Mouse (Mus musculus) cerebral cortex, adult 2 months (tissue): ENCODE data around the gene Tmem208.

ENCODE experiments used
- WGBS: fragments of 180-500 bp; shearing (Covaris S2); methylation state at CpG from one replicate; pipeline ENCODE4 v1.1.7; 2018; 5-methylcytosine and 5-hydroxymethylcytosine counted together

Tmem208 gene

DNA sequence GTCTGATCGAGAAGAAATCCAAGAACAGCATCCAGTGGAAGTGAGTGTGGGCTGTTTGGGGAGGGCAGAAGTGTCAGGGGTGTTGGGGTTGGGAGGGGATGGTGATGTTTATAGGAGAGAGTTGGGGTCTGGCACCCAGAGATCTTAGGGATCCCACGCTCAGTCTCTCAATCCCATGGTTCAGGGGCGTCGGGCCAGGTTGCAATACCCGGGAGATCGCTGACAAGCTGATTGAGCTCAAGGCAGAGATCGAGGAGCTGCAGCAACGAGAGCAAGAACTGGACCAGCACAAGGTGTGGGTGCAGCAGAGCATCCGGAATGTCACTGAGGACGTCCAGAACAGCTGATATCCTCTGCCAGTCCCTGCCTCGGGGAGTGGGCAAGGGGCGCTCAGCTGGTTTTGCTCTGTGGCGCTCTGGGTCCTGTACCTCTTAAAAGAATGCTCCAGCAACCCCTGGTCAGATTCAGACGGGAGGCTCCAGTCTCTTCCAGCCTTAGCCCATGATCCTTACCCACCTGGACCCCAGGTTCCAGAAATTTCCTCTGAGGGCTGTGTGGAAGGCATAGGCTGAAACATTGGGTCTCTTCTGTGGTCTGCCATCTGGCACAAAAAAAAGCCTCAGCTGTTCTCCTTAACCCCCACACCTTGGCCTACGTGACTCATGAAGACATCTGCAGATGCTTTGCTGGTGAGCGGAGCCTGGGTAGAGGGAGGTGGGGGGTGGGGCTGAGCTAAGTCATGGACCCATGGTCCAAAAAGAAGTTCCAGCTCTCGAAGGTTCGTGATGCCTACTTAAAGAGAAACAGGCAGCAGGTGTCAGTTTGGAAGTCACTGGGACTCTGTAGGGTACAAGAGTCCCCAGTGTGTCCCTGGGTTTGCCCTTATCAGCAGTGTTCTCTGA is 27.6 kb upstream of the Tmem208 start:
- WGBS: 45% methylated on average over 18 of the region's 18 CpGs

DNA sequence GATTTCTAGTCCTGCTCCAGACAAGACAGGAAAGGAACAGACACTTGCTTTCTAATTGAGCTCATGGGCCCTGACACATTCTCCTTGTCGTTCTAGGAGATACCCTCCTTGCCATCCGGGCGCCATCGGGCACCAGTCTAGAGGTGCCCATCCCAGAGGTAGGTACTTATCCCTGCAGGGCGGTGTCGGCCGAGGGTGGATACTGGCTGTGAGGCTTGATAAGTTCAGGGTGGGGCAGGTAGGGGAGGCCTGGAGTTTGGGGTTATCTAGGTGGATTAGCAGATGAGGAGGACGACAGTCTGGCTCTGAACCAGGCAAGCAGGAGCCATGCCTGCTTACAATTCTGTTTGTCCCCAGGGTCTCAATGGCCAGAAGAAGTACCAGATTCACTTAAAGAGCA is 26.2 kb upstream of the Tmem208 start:
- WGBS: 94% methylated on average over 8 of the region's 8 CpGs

DNA sequence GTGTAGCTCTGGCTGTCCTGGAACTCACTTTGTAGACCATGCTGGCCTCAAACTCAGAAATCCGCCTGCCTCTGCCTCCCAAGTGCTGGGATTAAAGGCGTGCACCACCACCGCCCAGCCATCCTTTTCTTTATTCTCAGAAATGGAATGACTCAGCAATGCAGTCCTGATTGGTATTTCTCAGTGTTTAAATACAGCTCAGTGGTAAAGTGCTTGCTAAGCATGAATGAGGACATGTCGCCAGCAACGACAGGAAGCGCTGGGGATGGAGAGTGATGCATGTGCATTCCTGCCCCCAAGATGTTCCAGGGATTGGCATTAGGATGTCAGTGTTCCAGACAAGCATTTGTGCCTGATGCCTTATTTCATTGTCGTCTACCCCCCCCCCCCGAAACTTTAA is 22.8 kb upstream of the Tmem208 start:
- 50% methylated on average over 8 of the region's 8 CpGs for WGBS

DNA sequence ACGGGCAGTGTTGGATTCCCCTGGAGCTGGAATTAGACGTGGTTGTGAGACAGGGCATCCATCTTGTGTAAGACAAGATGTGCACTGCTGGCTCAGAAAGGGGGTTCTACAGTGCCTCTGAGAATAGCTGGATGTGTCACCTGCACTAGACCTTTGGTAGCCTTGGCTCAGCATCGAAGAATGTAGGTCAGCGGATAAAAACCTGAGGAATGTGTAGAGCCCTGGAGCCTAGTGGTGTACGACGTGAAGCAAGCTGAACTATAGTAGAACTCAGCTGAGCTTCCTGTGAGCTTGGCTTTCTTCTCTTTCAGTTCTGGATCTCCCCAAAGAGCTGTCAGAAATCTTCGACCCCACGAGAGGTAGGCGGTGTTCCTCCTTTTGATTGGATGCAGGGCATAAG is 22.3 kb upstream of the Tmem208 start:
- 53% methylated on average over 9 of the region's 9 CpGs for WGBS

DNA sequence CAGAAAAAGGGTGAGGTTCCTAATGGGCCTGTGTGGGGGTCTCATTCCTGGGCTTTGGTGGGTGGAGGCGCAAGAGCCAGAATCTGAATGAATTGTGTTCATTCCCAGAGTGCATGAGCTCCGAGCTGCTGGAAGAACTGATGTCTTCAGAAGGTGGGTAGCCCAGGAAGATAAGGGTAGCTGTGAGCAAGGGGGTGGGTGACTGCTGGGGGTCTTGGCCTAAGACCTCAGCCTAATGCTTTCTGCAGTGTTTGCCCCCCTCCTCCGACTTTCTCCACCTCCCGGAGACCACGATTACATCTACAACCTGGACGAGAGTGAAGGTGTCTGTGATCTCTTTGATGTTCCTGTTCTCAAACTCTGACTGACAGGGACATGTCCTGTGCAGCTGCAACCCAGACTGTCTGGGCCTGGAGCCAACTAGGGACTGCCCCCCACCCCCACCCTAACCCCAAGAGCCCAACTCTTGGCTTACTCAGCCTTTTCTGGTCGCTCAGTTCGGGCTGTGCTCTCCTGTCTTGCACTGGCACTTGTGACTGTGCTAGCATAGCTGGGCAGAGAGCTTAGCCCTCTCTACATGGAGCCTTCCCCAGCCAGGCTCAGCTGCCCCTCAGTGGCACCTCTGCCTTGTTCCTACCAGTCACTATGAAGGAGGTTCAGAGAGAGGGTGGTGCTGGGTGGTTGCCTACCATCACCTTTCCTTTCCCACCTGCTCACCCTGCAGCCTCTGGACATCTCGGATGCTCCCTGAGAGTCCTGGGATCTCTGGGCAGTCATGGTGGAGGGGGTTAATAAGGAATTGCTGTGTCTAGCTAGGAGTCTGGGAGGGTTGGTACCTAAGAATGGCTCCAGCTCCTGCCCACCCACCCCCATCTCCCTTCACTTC is 21.6 kb upstream of the Tmem208 start:
- 36% methylated on average over 9 of the region's 9 CpGs for WGBS

DNA sequence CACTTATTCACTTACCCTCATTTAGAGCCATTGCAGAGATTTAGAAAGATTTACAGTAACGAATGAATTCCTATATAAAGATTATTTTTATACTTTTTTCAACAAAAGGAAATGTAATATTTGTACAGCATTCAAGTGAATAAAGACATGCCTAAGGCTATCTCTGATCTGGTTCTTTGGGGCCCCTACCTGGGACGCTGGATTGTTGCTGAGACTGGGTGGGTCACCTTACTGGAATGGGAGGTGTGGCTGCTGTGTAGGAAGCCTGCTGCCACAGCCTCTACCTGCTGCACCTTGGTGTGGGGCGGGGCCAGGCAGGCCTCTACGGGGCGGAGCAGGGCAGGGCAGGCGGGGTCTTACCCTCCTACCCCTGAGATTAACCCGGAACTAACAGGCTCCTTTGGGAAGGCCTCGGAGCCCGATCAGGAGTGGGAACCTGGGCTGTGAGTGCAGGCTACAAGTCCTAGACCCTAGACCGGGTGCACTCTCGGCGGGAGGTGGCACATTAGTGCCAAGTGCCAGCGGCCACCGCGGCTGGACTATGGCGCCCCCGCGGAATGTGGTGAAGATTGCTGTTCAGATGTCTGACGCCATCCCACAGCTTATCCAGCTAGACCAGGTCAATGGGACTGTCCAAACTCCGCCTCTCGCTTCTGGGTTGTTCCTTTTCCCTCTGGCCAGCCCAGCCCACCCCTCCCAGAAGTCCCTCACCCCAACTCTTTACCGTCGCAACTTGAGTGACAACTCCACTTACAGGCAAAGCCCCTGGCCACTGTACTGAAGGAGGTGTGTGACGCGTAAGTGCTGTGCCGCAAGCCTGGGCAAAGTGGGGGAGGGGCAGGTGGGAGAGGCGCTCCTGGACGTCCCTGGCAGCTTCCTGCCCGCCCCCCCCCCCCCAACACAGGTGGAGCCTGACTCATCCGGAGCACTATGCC is 20.7 kb upstream of the Tmem208 start, which contains the start of gene Elmo3:
Elmo3 (plus strand) TSS at position 391 of the 935 bp plus-strand sequence.
- 6% methylated on average over 29 of the region's 30 CpGs for WGBS

DNA sequence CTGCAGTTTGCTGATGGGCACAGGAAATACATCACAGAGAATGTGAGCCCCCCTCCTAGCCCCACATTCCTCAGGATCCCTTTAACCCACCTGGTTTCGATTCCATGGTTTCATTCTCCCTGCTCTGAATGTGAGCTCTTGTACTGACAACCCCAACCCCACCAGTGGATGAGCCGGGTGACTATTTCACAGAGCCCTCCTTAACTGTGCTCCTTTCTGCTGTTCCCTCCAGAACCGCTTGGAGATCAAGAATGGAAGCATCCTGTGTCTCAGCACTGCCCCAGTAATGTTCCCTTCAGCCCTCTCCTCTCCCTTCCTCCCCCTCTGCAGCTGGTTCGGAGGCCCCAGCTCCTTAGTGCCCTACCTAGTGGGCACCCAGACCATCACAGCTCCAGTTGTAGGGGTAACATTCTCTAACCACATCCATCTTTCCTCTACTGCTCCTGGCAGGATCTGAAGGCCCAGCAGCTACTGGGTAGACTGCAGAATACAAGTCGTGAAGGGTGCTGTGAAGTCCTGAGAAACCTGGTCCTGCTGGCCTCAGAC is 19.9 kb upstream of the Tmem208 start:
- WGBS: 48% methylated on average over 5 of the region's 5 CpGs

DNA sequence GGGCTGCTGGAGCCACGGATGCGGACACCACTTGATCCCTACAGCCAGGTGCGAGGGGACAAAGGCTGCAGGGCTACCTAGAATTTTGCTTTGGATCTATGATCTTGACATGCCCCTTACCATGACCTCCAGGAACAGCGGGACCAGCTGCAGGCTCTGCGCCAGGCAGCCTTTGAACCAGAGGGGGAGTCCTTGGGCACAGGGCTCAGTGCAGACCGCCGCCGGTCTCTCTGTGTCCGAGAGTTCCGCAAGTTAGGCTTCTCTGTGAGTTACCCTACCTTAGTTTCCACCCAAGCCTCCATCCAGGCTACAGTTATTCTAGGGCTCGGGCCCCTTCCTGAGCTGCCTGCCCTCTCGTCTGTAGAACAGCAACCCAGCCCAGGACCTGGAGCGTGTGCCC is 18.5 kb upstream of the Tmem208 start:
- 95% methylated on average over 13 of the region's 13 CpGs for WGBS

DNA sequence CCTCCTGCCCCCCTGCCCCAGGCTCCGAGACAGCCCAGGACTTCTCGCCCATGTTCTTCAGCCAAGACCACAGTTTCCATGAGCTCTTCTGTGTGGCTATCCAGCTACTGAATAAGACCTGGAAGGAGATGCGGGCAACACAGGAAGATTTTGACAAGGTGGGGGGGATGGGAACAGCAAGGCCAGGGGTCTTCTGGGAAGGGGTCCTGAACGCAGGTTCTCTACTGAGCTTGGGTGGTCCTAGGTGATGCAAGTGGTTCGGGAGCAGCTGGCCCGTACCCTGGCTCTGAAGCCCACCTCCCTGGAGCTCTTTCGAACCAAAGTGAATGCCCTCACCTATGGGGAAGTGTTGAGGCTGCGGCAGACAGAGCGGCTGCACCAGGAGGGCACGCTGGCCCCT is 17.7 kb upstream of the Tmem208 start:
- WGBS: 95% methylated on average over 10 of the region's 10 CpGs

DNA sequence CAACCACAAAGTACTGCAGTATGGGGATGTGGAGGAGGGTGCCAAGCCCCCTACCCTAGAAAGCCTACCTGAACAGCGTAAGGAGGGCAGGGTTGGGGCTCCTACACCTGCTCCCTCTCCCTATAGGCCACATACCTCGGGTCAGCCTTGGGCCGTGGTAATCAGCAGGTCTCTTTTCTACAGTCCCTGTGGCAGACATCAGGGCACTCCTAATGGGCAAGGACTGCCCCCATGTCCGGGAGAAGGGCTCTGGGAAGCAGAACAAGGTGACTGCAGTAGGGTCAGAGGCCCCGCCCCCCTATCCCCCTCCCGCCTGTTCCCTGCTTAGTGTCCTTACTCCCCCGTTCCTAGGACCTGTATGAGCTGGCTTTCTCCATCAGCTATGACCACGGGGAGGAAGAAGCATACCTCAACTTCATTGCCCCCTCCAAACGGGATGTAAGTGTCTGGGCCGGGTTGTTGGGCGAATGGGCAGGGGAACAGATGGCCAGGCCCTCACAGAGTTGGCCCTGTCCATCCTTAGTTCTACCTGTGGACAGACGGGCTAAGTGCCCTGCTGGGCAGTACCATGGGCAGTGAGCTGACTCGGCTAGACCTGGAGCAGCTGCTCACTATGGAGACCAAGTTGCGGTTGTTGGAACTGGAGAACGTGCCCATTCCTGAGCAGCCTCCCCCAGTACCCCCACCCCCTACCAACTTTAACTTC is 16.9 kb upstream of the Tmem208 start:
- 80% methylated on average over 15 of the region's 15 CpGs for WGBS

DNA sequence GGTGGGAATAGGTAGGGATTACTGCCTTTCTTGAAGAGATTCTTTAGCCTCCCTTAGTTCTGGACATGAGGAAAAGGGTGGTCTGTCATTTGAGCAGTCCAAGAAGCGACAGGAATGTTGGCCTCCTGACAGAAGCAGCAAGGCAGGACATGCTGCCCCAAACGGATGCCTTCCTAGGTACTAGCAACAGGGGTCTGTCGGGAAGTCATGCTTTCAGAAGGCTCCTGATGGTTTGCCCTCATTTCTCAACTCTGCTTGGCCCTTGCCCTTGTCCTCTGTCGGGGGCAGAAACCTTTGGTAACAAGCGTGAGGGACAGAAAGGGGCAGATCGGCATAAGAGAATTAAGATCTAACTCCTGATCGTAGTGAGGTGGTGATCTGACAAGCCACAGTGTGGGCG is 16.0 kb upstream of the Tmem208 start:
- WGBS: 85% methylated on average over 8 of the region's 8 CpGs

DNA sequence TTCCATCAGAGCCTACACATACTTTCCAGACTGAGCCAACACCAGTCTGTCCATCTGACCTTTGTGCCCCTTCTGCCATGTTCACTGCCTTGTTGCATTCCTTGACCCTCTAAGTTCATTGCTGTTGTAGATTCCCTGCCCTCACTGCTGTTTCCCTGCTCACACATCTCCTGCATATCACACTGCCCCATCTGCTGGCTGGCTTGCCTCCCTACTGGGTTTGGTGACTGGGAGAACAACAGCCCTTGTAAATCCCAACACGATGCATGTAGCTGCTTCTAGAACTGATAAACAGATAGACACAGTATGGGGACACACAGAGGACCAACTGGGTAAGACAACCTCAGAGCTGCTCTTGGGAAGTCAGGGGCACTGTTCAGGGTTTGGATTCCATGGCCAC is 14.4 kb upstream of the Tmem208 start:
- 41% methylated on average over 1 of the region's 1 CpGs for WGBS

DNA sequence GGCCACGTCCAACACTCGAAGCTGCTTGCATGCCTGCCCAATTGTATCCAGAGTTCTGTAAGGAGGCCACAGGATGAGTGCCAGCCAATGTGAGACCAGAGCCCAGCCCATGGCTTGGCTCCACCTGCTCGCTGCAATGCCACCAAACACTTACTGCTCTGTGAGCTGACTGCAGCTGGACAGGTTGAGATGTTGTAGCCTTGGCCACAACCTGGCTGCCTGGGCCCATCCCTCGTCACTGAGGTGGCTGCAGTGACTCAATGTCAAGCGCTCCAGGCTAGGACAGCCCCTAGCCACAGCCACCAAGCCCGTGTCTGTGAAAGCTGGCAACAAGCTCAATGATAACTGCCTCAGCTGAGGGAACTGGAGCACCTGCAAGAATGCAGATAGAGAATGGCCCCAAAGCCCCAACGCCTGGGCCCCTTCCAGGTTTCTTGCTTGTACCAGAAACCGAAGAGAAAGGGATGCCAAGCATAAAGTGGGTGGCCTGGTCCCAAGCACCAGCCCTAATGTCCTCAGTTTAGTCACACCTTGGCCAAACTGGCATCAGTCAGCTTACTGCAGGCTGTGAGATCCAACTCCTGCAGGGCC is 13.2 kb upstream of the Tmem208 start:
- WGBS: 81% methylated on average over 8 of the region's 8 CpGs

DNA sequence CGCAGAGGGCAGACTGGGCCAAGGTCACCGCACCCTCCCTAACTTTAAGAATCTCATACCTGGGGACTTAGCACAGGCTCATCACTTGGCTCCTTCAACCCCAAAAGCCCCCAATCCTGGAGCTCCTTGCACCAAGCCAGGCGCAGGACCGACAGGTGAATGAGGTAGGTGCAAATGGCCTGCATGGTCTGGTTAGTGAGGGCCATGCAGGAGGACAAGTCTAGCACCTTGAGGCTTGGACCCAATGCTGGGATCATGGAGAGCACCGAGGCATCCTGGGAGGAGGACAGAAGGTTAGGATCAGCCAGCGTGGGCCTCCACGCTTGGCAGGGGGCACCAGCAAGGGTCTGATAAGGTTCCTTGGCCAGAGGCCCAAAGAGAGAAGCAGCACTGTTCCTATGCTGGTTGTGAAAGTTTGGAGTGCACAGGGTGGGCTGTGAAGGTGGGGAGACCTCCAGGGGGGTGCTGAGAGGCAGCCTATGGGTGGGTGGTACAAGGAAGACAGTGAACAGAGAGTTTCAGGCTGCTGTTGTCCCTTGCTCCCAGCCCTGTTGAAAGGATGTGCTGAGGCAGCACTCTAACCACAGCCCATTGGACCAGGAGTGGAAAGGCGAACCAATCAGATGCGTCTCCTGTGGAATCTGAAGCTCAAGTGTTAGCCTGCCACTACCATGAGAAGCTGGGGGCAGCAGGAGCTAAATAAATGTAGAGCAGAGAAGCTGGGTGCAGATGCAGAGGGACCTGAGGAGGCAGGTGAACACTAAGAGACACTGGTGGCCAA is 12.3 kb upstream of the Tmem208 start:
- 86% methylated on average over 9 of the region's 9 CpGs for WGBS

DNA sequence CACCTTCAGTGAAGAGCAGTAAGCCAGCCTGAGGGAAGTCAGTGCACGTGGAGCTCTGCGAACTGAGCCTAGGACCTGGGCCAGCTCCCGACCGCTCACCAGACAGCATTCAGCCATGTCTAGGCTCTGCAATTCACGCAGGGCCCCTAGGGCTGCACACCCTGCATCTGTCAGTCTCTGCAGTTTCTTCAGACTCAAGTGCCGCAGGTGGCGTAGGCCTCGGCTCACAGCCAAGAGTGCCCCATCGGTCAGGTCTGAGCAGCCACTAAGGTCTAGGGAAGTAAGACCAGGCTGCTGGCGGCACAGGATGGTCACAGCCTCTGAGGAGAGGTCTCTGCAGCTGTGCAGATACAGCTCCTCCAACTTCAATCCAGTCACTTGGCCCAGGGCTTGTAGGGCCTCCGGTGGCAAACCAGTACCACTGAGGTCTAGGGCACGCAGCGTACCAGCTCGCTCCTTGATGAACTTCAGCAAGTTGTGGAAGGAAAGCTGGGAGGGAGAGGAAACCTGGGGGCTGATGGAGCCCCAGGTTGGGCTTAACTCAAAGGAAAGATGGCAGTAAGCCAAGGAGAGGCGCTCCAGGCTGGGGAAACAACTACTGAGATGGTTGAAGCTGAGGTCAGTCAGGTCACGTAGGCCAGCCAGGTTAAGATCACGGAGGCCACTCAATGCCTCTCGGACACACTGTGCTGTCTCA is 10.9 kb upstream of the Tmem208 start:
- 92% methylated on average over 18 of the region's 18 CpGs for WGBS

DNA sequence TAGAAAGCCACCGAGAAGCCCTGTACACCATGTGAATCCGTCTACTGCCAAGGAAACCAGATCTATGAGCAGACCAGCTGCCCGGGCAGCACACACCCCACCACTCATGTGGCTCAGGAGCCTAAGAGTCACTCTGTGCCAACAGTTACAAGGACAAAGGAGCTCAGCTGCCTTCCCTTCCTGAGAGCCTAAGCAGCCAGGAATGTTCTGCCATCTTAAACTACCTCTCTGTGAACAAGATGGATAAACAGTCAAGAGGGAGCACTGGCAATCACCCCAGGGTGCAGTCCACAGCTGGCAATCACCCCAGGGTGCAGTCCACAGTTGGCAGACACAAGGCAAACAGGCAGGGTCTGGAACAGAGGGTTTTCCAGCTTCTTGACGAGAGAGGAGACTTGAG is 8.2 kb upstream of the Tmem208 start:
- 54% methylated on average over 4 of the region's 4 CpGs for WGBS

DNA sequence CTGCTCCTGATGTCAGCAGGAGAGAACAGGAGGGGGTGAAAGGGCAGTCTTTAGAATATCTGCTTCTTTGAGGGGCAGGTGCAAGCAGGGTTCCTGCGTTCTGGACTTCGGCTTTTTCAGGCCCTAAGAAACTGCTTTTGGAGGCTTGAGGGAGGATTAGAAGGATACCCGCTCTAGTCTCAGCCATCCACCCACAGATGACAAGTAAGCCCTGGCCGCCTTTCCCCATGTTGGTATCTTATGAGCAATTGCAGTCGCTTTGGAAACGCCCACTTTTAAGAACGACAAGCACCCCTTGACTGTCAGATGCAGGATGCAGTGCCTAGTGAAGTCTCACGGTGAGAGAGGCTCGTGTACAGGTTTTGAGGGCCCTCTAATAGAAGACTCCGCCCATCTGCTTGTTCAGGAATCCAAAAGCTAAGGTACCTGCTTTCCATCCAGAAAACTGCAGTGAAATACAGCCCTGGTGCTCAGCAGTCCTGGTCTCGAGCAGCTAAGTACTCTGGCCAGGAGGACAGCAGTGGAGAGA is 7.4 kb upstream of the Tmem208 start:
- WGBS: 64% methylated on average over 11 of the region's 11 CpGs

DNA sequence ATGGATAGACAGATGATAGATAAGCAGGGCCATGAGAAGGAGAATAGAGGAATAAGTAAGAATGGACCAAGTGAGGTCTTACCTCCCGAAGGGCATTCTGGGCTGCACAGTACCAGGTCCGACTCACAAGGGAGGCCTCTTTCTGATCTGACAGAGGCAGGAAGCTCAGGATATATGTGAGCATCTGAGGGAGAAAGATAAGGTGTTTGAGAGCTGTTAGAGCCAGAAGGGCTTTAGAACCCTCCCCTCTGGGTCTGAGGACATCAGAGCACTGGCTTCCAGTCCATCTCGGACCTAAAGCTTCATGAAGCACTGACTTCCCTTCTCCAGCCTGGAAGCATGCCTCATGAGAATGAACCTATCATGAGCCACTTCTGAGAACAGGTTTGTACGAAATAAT is 3.0 kb upstream of the Tmem208 start:
- 85% methylated on average over 4 of the region's 4 CpGs for WGBS
